Mouse (Mus musculus) frontal cortex, postnatal 25 days (tissue): ENCODE measurements around the gene Arfgap3.
"Not testable (repeated sequence)": the region's sequence is repeated elsewhere in the genome, so short reads cannot be mapped to it uniquely, and the experiment has no call there.

ENCODE experiments used
- DNase-seq, 2 experiments: peaks; one replicate each; pipeline ENCODE4 v3.0.0; 2022; ENCODE audit warnings: low spot score in 2 of 2

Gene Arfgap3

DNA sequence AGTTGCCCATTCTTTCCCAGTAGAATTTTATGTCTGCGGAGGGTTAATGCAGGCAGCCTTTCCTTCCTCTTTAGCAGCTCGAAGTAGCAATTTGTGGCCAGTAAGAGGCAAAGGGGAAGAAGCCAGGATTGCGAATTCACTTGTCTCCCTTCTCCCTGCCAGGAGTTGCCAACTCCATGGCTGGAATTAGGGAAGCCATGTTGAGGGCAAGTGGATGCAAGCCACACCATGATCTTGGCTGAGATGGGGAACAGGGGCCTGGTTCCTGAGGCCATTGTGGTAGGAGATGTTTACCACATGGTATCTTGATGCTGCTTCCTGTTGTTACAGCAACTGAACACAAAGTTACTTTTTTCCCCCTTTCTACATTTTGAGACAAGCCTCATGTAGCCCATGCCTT is 55.1 kb downstream of the Arfgap3 start:
- DNase-seq = no peak

DNA sequence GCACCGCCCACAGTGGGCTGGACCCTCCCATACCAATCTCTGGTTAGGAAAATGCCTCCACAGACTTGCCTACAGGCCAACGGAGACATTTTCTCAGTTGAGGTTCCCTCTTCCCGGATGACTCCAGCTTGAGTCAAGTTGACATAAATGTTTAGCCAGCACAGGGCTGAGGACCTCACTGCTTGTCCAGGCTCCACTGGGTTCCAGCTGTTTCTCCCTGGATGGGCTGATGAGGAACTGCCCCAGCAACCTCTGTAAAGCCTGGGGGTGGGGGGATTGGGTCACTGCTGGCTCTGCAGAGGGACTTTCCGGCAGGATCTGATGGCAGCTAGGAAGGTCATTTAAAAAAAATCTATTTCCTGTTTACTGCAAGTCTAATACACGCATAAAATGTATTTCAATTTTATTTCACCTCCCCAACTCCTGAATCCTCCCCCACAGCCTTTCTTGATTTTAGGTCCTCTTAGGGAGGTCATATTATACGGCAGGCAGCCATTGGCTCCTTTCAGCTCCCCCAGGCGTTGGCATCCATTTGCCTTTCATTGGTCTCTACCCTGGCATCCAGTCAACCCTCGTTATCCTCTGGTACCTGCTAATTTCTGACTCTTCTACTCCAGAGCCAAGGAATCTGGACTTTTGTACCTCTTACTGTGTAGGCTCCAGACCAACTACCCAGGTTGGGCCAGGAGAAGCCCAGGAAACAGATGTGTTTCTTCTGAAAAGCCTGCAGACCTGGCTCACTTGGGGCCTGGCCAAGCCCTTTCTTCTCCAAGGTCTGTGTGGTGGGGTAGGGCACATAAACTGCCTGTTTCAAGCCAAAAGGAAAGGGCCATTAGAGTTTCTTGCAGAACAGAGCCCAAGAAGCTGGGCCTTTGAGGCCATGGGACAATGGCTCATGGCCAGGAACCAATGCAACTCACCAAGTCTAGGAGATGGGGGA is 56.1 kb downstream of the Arfgap3 start:
- no peak for DNase-seq

DNA sequence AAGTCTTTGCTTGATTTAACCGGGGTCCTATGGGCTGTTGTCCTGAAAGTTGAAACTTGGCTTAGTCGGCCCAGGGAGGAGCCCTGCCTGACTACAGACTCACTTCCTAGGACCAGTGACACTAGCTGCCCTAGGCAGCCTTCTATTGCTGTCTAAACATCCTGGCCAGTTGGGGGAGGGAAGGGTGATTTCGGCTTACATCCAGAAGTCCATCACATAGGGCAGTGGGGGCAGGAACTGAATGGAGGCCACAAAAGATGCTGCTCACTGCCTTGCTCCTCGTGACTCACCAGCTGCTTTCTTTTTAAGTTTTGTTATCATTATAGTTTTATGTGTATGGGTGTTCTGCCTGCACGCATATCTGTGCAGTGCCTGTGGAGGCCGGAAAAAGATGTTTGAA is 56.9 kb downstream of the Arfgap3 start:
- DNase-seq = no peak

DNA sequence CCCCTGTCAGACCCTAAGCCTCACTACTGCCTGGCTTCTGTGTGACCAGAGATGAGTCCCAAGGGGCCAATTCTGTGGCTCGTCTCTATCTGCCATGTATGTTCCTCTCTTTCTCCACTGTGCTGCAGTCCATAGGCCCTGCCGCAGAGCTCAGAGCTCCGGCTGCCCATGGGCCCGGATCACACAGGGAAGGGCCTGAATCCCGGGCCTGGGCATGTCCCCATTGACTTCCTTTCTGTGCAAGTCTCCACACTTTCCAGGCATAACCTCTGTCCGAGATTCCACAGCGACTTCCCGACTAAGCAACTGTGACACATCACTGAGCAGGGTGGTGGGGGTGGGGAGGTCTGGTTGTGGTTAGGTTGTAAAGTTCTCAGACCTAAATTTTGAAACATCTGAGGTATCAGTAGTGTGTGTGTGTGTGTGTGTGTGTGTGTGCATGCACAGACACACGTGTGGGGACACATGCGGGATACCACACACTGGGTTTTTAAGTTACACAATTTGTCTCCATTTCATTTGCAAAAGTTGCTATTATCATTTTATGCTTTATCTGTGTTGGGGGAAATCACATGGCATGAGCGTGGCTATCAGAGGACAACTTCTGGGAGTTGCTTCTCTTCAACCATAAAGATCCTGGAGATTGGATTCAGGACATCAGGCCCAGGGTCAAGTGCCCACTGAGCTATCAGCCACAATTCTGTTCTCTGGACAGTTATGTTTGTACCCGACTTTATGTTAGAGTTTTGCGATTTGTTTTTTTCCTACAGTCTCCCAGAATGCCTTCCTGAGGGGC is 57.6 kb downstream of the Arfgap3 start:
- no peak for DNase-seq

DNA sequence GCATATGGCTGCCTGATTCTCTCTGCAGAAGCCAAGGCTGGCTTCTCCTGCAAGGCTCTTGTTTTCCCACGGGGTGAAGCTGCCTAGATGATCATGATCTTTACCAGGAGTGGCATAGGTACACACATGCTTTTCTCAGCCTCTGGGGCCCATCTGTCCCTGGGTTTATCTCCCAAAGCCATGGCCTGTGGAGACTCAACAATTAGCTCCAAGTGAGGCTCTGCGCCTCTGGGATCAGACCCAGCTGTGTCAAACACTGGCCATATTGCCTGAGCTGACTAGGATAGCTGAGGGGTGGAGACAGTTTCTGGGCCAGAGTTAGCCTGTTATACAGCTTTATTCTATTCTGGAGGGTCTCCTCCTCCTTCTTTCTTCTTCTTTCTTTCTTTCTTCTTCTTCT is 59.1 kb downstream of the Arfgap3 start:
- DNase-seq = no peak

DNA sequence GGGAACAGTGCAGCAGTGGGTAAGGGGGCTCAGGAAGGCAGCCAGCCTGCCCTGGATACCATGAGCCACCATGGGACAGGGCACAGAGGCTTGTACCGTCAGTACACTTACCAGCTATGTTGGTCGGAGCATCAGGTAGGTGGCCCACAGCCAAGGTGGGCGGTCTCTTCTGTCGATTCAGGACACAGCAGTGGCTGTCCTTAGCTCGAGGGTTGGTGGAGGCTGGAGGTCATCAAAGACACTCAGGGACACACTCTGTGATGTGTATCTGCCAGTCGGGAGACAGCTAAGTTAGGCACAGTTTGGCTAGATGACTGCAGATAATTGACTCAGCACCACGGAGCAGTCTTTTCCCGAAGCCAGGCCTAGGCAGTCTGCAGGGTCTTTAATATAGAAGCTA is 65.2 kb downstream of the Arfgap3 start:
- no peak for DNase-seq

DNA sequence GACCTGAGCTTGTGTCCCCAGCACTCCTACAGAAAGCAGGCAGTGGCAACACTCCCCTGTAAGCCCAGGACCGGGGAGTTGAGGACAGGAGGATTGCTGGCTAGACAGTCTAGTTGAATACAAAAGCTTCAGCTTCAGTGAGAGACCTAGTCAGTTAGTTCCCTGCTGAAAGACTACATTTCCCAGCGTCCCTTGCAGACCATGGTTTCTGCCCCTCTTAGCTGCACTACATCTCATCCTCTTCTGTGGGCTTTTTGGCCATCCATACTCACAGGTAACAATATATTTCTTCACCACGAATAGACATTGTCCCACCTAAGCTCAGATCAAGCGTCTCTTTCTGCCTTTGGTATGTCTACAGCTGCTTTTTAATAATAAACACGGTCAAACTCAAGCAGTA is 67.7 kb downstream of the Arfgap3 start:
- no peak for DNase-seq

DNA sequence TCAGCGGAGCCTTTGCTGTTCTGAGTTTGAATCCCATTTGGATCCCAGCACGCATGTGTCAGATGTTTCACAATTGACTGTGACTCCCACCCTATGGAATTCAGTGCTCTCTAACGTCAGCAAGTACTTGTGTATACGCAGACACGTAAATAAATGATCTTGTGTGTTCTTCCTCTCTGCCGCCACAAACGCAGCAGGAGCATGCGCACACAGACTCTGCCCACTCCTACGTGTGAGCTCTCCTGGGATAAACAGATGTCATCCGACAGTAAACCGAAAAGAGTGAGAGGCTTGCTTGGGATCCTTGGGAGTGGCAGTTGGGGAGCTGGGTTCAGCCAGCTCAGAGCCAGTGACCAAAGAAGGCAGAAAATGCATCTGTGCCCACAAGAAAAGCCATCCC is 68.7 kb downstream of the Arfgap3 start:
- no peak for DNase-seq

DNA sequence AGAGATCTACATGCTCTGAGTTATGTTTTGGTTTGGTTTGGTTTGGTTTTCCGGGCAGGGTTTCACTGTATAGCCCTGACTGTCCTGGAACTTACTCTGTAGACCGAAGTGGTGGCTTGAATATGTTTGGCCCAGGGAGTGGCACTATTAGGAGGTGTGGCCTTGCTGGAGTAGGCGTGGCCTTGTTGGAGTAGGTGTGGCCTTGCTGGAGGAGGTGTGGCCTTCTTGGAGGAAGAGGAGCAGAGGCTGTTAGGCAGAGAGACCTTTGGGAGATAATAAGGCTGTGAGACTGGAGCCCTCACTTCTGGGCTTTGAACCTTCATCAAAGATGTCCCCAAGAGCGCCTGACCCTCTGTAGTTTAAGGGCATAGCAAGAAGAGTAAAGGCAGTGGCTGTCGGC is 71.5 kb downstream of the Arfgap3 start:
- no peak for DNase-seq

DNA sequence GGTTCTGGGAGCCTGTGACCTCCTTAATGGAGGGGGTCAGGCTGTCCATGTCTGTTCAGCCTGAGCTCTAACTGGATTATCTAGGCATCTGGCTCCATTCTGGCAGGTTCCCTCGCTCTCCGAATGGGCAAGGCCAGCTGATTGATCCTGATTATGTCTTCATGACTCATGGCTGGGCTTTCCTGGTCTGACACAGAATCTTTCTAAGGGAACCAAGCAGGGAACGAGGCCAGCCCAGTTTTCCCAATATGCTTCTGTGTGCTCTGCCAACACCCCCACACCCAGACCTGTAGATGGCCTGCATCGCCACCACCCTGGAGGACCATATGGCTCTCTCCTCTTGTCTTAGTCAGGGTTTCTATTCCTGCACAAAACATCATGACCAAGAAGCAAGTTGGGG is 72.6 kb downstream of the Arfgap3 start:
- DNase-seq = peak in 1 of 2 experiments; percentile 7

DNA sequence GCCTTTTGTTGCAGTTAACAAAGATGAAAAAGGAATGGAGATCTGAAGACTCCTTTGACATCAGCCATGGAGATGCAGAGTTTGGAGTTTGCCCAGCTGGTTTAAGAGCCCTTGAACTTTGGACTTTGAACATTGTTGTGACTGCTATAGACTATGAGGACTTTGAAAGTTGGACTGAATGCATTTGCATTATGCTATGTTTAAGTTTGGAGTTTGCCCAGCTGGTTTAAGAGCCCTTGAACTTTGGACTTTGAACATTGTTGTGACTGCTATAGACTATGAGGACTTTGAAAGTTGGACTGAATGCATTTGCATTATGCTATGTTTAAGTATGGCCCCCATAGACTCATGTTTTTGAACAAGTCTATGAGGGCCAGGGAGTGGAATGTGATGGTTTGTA is 75.8 kb downstream of the Arfgap3 start:
- DNase-seq = not testable (repeated sequence)

DNA sequence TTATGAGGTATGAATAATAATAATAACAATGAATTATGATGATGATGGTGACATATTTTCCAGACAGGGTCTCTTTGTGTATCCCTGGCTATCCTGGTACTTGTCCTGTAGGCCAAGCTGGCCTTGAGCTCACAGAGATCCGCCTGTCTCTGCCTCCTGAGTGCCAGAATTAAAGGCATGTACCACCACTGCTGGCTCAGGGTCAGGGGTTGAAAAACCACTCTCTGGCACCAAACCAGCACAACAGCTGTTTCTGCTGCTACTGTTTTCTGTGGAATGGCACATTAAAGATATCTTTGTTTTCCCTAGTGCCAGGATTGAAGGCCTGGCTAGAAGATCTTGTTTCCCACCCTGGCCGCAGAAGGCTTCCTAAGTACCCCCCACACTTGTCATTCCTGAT is 77.0 kb downstream of the Arfgap3 start:
- DNase-seq = no peak

DNA sequence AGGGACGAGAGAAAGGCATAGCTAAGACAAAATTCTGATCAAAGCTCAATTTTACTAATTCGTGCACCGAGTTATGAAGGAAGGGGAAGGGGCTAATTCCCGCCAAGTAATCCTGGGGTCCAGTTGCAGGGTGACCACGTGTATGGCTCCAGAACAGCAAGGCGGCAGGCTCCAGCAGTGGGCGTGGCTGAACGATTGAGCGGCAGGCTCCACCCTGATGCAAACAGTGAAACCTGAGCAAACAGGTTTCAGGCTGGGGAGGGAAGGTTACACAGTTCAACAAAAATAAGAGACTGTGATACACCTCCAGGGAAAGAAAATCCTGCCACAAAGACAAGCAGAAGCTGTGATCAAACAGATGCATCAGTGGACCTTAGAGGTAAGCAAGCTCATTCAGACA is 78.8 kb downstream of the Arfgap3 start:
- DNase-seq = not testable (repeated sequence)

DNA sequence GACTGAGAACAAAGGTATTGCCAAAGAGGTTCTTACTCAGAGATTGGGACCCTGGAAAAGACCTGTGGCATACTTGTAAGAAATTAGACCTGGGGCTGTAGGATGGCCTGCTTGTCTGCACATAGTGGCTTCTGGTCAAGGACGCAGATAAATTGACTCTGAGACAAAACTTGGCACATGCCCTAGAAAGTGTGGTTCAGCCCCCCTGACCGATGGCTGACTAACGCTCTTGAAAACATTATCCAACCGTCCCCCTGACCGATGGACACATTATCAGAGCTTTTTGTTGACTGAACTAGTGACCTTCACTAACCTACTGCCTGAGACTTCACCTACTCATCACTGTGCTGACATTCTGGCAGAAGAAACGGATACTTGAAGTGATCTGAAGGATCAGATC is 80.1 kb downstream of the Arfgap3 start:
- not testable (repeated sequence) for DNase-seq

DNA sequence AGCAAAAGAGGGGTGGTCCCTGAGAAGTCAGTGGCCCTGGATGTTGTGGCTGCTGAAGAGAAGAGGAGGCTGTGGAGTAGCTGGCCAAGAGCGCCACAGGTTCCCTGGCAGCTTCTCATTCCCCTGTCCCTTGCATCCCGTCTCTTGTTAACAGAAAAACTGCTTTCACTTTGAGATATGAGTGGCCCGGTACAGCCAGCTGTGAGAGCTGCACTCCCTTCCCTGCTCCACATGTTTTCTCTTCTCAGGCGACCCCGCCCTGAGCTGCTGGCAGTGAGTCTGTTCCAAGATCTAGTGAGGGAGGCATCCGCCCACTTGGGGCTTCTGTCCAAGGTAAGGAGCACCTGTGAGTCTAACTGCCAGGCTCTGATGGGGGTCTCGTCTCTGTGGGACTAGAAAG is 81.6 kb downstream of the Arfgap3 start:
- DNase-seq = not testable (repeated sequence)

DNA sequence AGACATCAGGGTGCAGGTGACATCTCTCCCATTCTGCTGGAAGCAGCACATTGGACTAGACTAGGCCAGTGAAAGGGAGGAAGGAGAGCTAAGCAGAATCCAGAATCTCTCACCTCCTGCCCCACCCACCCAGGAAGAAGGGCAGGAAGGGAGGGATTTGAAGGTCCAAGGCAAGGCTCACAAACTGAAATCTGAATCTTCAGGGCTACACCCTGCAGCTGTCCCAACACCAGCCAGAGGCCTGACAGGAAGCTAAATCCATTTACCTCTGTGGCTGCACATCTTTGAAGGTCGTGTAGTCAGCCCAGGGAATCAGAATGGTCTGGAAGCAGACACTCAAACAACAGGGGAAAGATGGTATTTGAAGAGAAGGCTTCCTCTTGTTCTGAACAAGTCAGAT is 84.8 kb downstream of the Arfgap3 start:
- no peak for DNase-seq

DNA sequence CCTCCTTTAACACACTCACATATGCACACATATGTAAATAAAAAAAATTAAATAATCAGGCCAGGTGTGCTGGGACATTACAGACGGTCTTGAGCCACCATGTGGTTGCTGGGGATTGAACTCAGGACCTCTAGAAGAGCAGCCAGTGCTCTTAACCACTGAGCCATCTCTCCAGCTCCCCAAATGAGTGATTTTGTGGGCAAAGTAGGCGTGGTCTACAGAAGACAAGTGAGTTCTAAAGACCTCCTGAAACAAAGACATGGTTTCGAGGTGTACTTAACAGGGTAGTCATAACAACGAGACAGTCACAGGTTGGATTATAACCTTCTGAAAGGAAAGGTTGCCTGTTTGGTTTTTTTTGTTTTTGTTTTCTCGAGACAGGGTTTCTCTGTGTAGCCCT is 86.6 kb downstream of the Arfgap3 start:
- DNase-seq = no peak

DNA sequence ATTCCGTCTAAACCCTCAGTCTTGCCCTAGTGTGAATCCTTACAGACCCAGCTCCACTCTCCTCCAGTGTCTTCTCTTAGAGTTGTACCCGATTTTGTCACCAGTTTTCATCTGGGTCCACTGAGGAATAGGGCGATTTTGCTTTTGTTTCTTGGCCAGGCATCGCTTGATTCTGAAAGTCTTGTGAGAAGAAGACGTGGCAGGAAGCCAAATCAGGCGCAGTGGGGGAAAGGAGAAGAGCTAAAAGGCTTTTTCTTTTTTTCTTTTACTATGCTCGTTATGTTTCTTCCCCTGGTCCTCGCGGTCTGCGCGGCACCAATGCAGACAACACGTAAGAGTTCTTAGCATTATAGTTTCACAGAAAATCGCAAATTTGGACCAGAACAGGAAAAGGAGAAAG is 92.1 kb downstream of the Arfgap3 start:
- no peak for DNase-seq

DNA sequence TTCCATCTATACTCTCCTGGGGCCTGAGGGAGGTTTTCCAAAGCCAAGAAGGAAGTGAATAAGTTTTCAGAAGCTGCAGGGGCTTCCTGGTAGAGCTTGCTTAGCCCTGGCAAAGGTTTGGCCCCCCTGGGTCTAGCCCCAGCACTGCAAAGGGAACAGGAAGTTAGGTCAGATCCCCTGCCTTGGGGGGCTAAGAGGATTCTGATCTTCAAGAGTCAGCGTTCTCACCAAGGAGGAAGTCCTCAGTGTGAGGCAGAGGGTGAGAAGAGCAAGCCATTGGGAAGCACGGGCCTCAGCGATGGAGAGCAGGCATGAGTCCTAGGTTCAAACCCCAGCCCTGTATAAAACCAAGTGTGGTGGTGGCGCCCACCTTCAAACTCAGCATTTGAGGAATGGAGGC is 93.6 kb downstream of the Arfgap3 start:
- no peak for DNase-seq

DNA sequence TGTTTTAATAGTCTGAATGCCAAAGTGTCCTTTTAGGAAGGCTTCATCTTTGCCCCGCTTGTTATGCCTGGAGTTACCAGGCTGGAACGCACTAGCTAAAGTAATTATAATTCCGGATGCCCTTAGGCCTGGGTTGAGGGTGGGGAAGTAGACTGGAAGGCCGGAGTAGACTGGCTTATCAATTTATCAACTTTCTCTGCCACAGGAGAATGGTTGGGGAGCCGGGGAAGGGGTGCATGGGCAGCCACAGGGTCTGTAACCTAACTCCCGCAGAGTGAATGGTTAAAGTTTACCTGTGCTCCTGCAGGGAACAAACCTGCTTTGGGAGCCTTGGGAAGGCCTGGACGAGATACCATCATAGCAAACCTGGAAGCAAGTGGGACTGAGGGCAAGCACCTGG is 94.1 kb downstream of the Arfgap3 start:
- no peak for DNase-seq

DNA sequence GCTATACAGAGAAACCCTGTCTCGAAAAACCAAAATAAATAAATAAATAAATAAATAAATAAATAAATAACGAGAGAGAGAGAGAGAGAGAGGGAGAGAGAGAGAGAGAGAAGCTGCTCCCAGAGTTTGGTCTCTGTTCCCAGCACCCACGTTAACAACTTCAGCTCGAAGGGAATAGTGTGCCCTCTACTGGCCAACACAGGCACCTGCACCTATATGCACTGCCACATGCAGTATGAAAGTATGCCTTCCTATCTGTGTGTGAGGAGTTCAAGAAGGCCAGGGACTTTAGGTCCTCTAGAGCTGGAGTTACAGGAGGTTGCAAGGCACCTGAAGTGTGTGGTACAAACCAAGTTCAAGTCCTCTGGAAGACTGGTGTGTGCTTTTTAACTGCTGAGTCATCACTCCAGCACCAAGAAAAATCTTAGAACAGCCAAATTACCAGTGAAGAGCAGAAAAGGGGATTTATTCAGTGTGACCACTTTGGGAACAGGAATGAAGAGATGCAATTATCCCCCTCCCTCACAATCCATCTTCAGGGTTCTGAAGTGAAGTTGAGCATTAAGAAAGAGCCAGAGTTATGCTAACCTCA is 94.8 kb downstream of the Arfgap3 start:
- DNase-seq = no peak

DNA sequence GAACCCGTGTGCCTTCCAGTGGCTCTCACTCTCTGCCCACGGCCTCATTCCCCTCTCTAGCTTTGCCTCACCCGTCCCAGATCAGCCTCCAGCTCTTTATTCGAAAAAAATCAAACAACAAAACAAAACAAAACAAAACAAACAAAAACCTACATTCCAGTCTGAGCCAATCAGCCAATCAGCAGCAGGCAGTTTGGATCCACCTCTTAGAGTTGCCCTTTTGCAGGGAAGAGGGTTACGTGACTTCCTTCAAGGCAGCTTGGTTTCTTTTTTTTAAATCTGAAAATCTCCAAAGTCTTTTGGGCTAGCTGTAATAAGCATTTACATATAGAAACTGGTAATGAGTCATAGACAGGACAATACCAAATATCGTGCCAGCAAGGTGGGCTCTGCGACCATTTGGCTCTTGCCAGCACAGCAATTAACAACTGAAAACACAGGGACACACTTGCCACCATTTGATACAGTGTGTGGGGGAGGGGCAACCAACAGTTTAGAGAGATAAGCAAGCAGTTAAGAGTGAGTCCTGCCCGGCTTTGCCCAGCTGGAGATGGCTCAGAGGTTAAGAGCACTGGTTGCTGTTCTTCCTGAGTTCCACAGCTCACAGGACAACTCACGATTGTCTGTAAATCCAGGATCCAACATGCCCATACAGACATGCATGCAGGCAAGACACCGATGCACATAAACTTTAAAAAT is 95.5 kb downstream of the Arfgap3 start:
- no peak for DNase-seq
